Mouse (Mus musculus): ENCODE data around the gene Csf1. TPM values are rescaled to one million over a fixed set of nuclear protein-coding genes. Genes with fewer than 3 reads are reported as not detected.

Csf1 gene
- polyA plus RNA-seq, 1 experiment from 2014 or later, result 8.5 TPM

- H3K4me2 ChIP-seq (ENCODE audit: low read length), result no peak overlapping the region
- no peak overlapping the region for H3K4me3 ChIP-seq (ENCODE audit: control insufficient read depth in 1 of 2, insufficient read depth in 1 of 2, low read depth in 1 of 2, low read length in 2 of 2)
- ATAC-seq (ENCODE audit: insufficient number of reproducible peaks, insufficient read depth, low FRiP score, low read depth), result no peak
- H3K36me3 ChIP-seq (ENCODE audit: control insufficient read depth, insufficient read depth, low read length), result peaks cover 49% of the 10 kb centered on the region
- no peaks in the 10 kb centered on the region for H3K27me3 ChIP-seq (ENCODE audit: control insufficient read depth, insufficient read depth, low read length)
- peaks cover 4 to 12% of the 10 kb centered on the region in 2 experiments for H3K4me1 ChIP-seq (ENCODE audit: control insufficient read depth in 2 of 2, insufficient read depth in 2 of 2, low read length in 2 of 2)
- 80% methylated on average over 2 of the region's 2 CpGs for WGBS
- H3K9me3 ChIP-seq (ENCODE audit: control insufficient read depth, low read length), result no peaks in the 10 kb centered on the region
- no peak overlapping the region for H3K27ac ChIP-seq (replicated peaks in 1 of 2; ENCODE audit: control insufficient read depth in 1 of 2, insufficient read depth in 1 of 2, low read depth in 2 of 2, low read length in 2 of 2)
- no peak overlapping the region for H3K9ac ChIP-seq (ENCODE audit: low read length)
Observed at GRCm38 (mm10) chr3:107756481-107756866, 3.8 kb downstream of the Csf1 start.

- no peaks in the 10 kb centered on the region for H3K9me3 ChIP-seq (ENCODE audit: control insufficient read depth, low read length)
- no peak overlapping the region for H3K9ac ChIP-seq (ENCODE audit: low read length)
- peaks cover 4 to 12% of the 10 kb centered on the region in 2 experiments for H3K4me1 ChIP-seq (ENCODE audit: control insufficient read depth in 2 of 2, insufficient read depth in 2 of 2, low read length in 2 of 2)
- ATAC-seq (ENCODE audit: insufficient number of reproducible peaks, insufficient read depth, low FRiP score, low read depth), result no peak
- 71% methylated on average over 5 of the region's 5 CpGs for WGBS
- no peak overlapping the region for H3K27ac ChIP-seq (replicated peaks in 1 of 2; ENCODE audit: control insufficient read depth in 1 of 2, insufficient read depth in 1 of 2, low read depth in 2 of 2, low read length in 2 of 2)
- H3K4me3 ChIP-seq (ENCODE audit: control insufficient read depth in 1 of 2, insufficient read depth in 1 of 2, low read depth in 1 of 2, low read length in 2 of 2), result no peak overlapping the region
- H3K27me3 ChIP-seq (ENCODE audit: control insufficient read depth, insufficient read depth, low read length), result no peaks in the 10 kb centered on the region
- peaks cover 55% of the 10 kb centered on the region for H3K36me3 ChIP-seq (ENCODE audit: control insufficient read depth, insufficient read depth, low read length)
- no peak overlapping the region for H3K4me2 ChIP-seq (ENCODE audit: low read length)
Observed at GRCm38 (mm10) chr3:107755702-107756480, 4.4 kb downstream of the Csf1 start.

GRCm38 (mm10) chr3:107754632-107755031, 5.6 kb downstream of the Csf1 start:
- no peaks in the 10 kb centered on the region for H3K27me3 ChIP-seq (ENCODE audit: control insufficient read depth, insufficient read depth, low read length)
- no peak overlapping the region for H3K9ac ChIP-seq (ENCODE audit: low read length)
- H3K36me3 ChIP-seq (ENCODE audit: control insufficient read depth, insufficient read depth, low read length), result peaks cover 64% of the 10 kb centered on the region
- no peaks in the 10 kb centered on the region for H3K9me3 ChIP-seq (ENCODE audit: control insufficient read depth, low read length)
- WGBS, result 59% methylated on average over 3 of the region's 3 CpGs
- no peak overlapping the region for H3K4me2 ChIP-seq (ENCODE audit: low read length)
- no peak for ATAC-seq (ENCODE audit: insufficient number of reproducible peaks, insufficient read depth, low FRiP score, low read depth)
- peaks cover 0 to 8% of the 10 kb centered on the region in 2 experiments; a peak in 3 of 4 replicates for H3K4me1 ChIP-seq (ENCODE audit: control insufficient read depth in 2 of 2, insufficient read depth in 2 of 2, low read length in 2 of 2)
- H3K27ac ChIP-seq (replicated peaks in 1 of 2; ENCODE audit: control insufficient read depth in 1 of 2, insufficient read depth in 1 of 2, low read depth in 2 of 2, low read length in 2 of 2), result no peak overlapping the region
- no peak overlapping the region for H3K4me3 ChIP-seq (ENCODE audit: control insufficient read depth in 1 of 2, insufficient read depth in 1 of 2, low read depth in 1 of 2, low read length in 2 of 2)

- 68% methylated on average over 3 of the region's 3 CpGs for WGBS
- Histone ChIP-seq H3K36me3 (ENCODE audit: control insufficient read depth, insufficient read depth, low read length) (peaks cover 88% of the 10 kb centered on the region), H3K27me3 (ENCODE audit: control insufficient read depth, insufficient read depth, low read length) (no peaks in the 10 kb centered on the region)
Observed at GRCm38 (mm10) chr3:107751607-107752006, 8.7 kb downstream of the Csf1 start.

GRCm38 (mm10) chr3:107750775-107751540, 9.3 kb downstream of the Csf1 start:
- Histone ChIP-seq H3K27me3 (ENCODE audit: control insufficient read depth, insufficient read depth, low read length) (no peaks in the 10 kb centered on the region), H3K4me3 (ENCODE audit: control insufficient read depth in 1 of 2, insufficient read depth in 1 of 2, low read depth in 1 of 2, low read length in 2 of 2) (no peak overlapping the region), H3K9me3 (ENCODE audit: control insufficient read depth, low read length) (no peaks in the 10 kb centered on the region), H3K36me3 (ENCODE audit: control insufficient read depth, insufficient read depth, low read length) (peaks cover 88% of the 10 kb centered on the region), H3K9ac (ENCODE audit: low read length) (no peak overlapping the region), H3K27ac (replicated peaks in 1 of 2; ENCODE audit: control insufficient read depth in 1 of 2, insufficient read depth in 1 of 2, low read depth in 2 of 2, low read length in 2 of 2) (no peak overlapping the region), H3K4me2 (ENCODE audit: low read length) (no peak overlapping the region), H3K4me1 (ENCODE audit: control insufficient read depth in 2 of 2, insufficient read depth in 2 of 2, low read length in 2 of 2) (no peaks in the 10 kb centered on the region; a peak in 1 of 4 replicates)
- ATAC-seq (ENCODE audit: insufficient number of reproducible peaks, insufficient read depth, low FRiP score, low read depth), result no peak
- WGBS, result 75% methylated on average over 9 of the region's 9 CpGs

More at GRCm38 (mm10) chr3:107751607-107752006, 8.7 kb downstream of the Csf1 start:
- no peaks in the 10 kb centered on the region; a peak in 1 of 4 replicates for H3K4me1 ChIP-seq (ENCODE audit: control insufficient read depth in 2 of 2, insufficient read depth in 2 of 2, low read length in 2 of 2)
- H3K9ac ChIP-seq (ENCODE audit: low read length), result no peak overlapping the region
- H3K4me3 ChIP-seq (ENCODE audit: control insufficient read depth in 1 of 2, insufficient read depth in 1 of 2, low read depth in 1 of 2, low read length in 2 of 2), result no peak overlapping the region
- no peaks in the 10 kb centered on the region for H3K9me3 ChIP-seq (ENCODE audit: control insufficient read depth, low read length)
- H3K4me2 ChIP-seq (ENCODE audit: low read length), result no peak overlapping the region
- no peak for ATAC-seq (ENCODE audit: insufficient number of reproducible peaks, insufficient read depth, low FRiP score, low read depth)
- H3K27ac ChIP-seq (replicated peaks in 1 of 2; ENCODE audit: control insufficient read depth in 1 of 2, insufficient read depth in 1 of 2, low read depth in 2 of 2, low read length in 2 of 2), result no peak overlapping the region

- no peak for ATAC-seq (ENCODE audit: insufficient number of reproducible peaks, insufficient read depth, low FRiP score, low read depth)
- peaks cover 81% of the 10 kb centered on the region for H3K36me3 ChIP-seq (ENCODE audit: control insufficient read depth, insufficient read depth, low read length)
Observed at GRCm38 (mm10) chr3:107749446-107749845, 10.8 kb downstream of the Csf1 start.

GRCm38 (mm10) chr3:107748260-107748955, 11.9 kb downstream of the Csf1 start:
- H3K4me1 ChIP-seq (ENCODE audit: control insufficient read depth in 2 of 2, insufficient read depth in 2 of 2, low read length in 2 of 2), result peaks cover 2 to 4% of the 10 kb centered on the region in 2 experiments
- no peak overlapping the region for H3K9ac ChIP-seq (ENCODE audit: low read length)
- 85% methylated on average over 14 of the region's 14 CpGs for WGBS

More at GRCm38 (mm10) chr3:107749446-107749845, 10.8 kb downstream of the Csf1 start:
- Histone ChIP-seq H3K4me3 (ENCODE audit: control insufficient read depth in 1 of 2, insufficient read depth in 1 of 2, low read depth in 1 of 2, low read length in 2 of 2) (no peak overlapping the region), H3K27me3 (ENCODE audit: control insufficient read depth, insufficient read depth, low read length) (no peaks in the 10 kb centered on the region), H3K9me3 (ENCODE audit: control insufficient read depth, low read length) (no peaks in the 10 kb centered on the region), H3K4me1 (ENCODE audit: control insufficient read depth in 2 of 2, insufficient read depth in 2 of 2, low read length in 2 of 2) (no peaks in the 10 kb centered on the region; a peak in 1 of 4 replicates), H3K4me2 (ENCODE audit: low read length) (no peak overlapping the region), H3K9ac (ENCODE audit: low read length) (no peak overlapping the region), H3K27ac (replicated peaks in 1 of 2; ENCODE audit: control insufficient read depth in 1 of 2, insufficient read depth in 1 of 2, low read depth in 2 of 2, low read length in 2 of 2) (no peak overlapping the region)
- WGBS, result 66% methylated on average over 4 of the region's 4 CpGs

More at GRCm38 (mm10) chr3:107748260-107748955, 11.9 kb downstream of the Csf1 start:
- H3K36me3 ChIP-seq (ENCODE audit: control insufficient read depth, insufficient read depth, low read length), result peaks cover 71% of the 10 kb centered on the region
- ATAC-seq (ENCODE audit: insufficient number of reproducible peaks, insufficient read depth, low FRiP score, low read depth), result no peak
- no peak overlapping the region for H3K4me2 ChIP-seq (ENCODE audit: low read length)
- H3K27ac ChIP-seq (replicated peaks in 1 of 2; ENCODE audit: control insufficient read depth in 1 of 2, insufficient read depth in 1 of 2, low read depth in 2 of 2, low read length in 2 of 2), result no peak overlapping the region
- no peaks in the 10 kb centered on the region for H3K27me3 ChIP-seq (ENCODE audit: control insufficient read depth, insufficient read depth, low read length)
- no peaks in the 10 kb centered on the region for H3K9me3 ChIP-seq (ENCODE audit: control insufficient read depth, low read length)
- no peak overlapping the region for H3K4me3 ChIP-seq (ENCODE audit: control insufficient read depth in 1 of 2, insufficient read depth in 1 of 2, low read depth in 1 of 2, low read length in 2 of 2)
